Mouse (Mus musculus): ENCODE measurements around the gene Lsamp. TPM values are rescaled to one million over a fixed set of nuclear protein-coding genes. Genes with fewer than 3 reads are reported as not detected.
"Not testable (repeated sequence)": the region's sequence is repeated elsewhere in the genome, so short reads cannot be mapped to it uniquely, and the experiment has no call there.

Lsamp gene
- polyA plus RNA-seq, 1 experiment from 2014 or later = 31.1 TPM

GRCm38 (mm10) chr16:40555608-40556007 is 571.4 kb downstream of the Lsamp start:
- ATAC-seq (ENCODE audit: low FRiP score) = no peak
- H3K9ac ChIP-seq = no peak overlapping the region
- H3K4me1 ChIP-seq = no peaks in the 10 kb centered on the region
- no peaks in the 10 kb centered on the region for H3K9me3 ChIP-seq (replicated peaks)
- H3K4me2 ChIP-seq (replicated peaks) = no peak overlapping the region
- H3K27ac ChIP-seq = no peak overlapping the region
- H3K4me3 ChIP-seq = no peak overlapping the region
- H3K27me3 ChIP-seq = no peaks in the 10 kb centered on the region
- no peaks in the 10 kb centered on the region for H3K36me3 ChIP-seq
- 78% methylated on average over 1 of the region's 1 CpGs for WGBS

- WGBS = 82% methylated on average over 5 of the region's 5 CpGs
- Histone ChIP-seq H3K4me2 (replicated peaks) (no peak overlapping the region), H3K9ac (no peak overlapping the region), H3K4me3 (no peak overlapping the region), H3K4me1 (no peaks in the 10 kb centered on the region), H3K27me3 (no peaks in the 10 kb centered on the region), H3K9me3 (replicated peaks) (no peaks in the 10 kb centered on the region), H3K27ac (no peak overlapping the region), H3K36me3 (no peaks in the 10 kb centered on the region)
- no peak; the same call in 1 of the 2 replicates for ATAC-seq (ENCODE audit: low FRiP score)
Observed at GRCm38 (mm10) chr16:40557680-40558249, 573.6 kb downstream of the Lsamp start.

GRCm38 (mm10) chr16:40567431-40567941 is 583.3 kb downstream of the Lsamp start:
- H3K27ac ChIP-seq = no peak overlapping the region
- H3K9me3 ChIP-seq (replicated peaks) = no peaks in the 10 kb centered on the region
- ATAC-seq (ENCODE audit: low FRiP score) = peak; percentile 60; the same call in 1 of the 2 replicates
- H3K4me1 ChIP-seq = 0 out of 2 replicates have a peak, but pooled peaks cover 2% of the 10 kb centered on the region
- H3K4me2 ChIP-seq (replicated peaks) = no peak overlapping the region
- H3K4me3 ChIP-seq = no peak overlapping the region
- H3K27me3 ChIP-seq = no peaks in the 10 kb centered on the region
- no peaks in the 10 kb centered on the region for H3K36me3 ChIP-seq
- no peak overlapping the region for H3K9ac ChIP-seq
- 69% methylated on average over 9 of the region's 9 CpGs for WGBS

- 0 out of 2 replicates have a peak, but pooled peaks cover 2% of the 10 kb centered on the region for H3K4me1 ChIP-seq
- no peak for ATAC-seq (ENCODE audit: low FRiP score)
- H3K4me2 ChIP-seq (replicated peaks) = no peak overlapping the region
- WGBS = 87% methylated on average over 12 of the region's 12 CpGs
- H3K4me3 ChIP-seq = no peak overlapping the region
- no peak overlapping the region for H3K9ac ChIP-seq
- H3K27me3 ChIP-seq = no peaks in the 10 kb centered on the region
- H3K9me3 ChIP-seq (replicated peaks) = no peaks in the 10 kb centered on the region
- H3K27ac ChIP-seq = no peak overlapping the region
- H3K36me3 ChIP-seq = no peaks in the 10 kb centered on the region
Observed at GRCm38 (mm10) chr16:40572085-40572745, 588.1 kb downstream of the Lsamp start.

- Histone ChIP-seq H3K36me3 (no peaks in the 10 kb centered on the region), H3K4me2 (replicated peaks) (no peak overlapping the region), H3K27ac (no peak overlapping the region), H3K9me3 (replicated peaks) (no peaks in the 10 kb centered on the region), H3K4me1 (no peaks in the 10 kb centered on the region), H3K27me3 (no peaks in the 10 kb centered on the region), H3K9ac (no peak overlapping the region), H3K4me3 (no peak overlapping the region)
- 70% methylated on average over 3 of the region's 3 CpGs for WGBS
- no peak for ATAC-seq (ENCODE audit: low FRiP score)
Observed at GRCm38 (mm10) chr16:40582076-40582475, 597.9 kb downstream of the Lsamp start.

GRCm38 (mm10) chr16:40593161-40593560 is 609.0 kb downstream of the Lsamp start:
- no peaks in the 10 kb centered on the region for H3K36me3 ChIP-seq
- 78% methylated on average over 6 of the region's 6 CpGs for WGBS

GRCm38 (mm10) chr16:40601431-40602387 is 617.5 kb downstream of the Lsamp start:
- no peak overlapping the region for H3K9ac ChIP-seq
- H3K27me3 ChIP-seq = no peaks in the 10 kb centered on the region
- WGBS = 41% methylated on average over 4 of the region's 4 CpGs
- H3K27ac ChIP-seq = no peak overlapping the region
- peaks cover 8% of the 10 kb centered on the region for H3K4me1 ChIP-seq
- ATAC-seq (ENCODE audit: low FRiP score) = peak; percentile 35; the same call in 1 of the 2 replicates
- H3K4me2 ChIP-seq (replicated peaks) = no peak overlapping the region
- H3K4me3 ChIP-seq = no peak overlapping the region
- H3K36me3 ChIP-seq = no peaks in the 10 kb centered on the region
- no peaks in the 10 kb centered on the region for H3K9me3 ChIP-seq (replicated peaks)

More at GRCm38 (mm10) chr16:40593161-40593560, 609.0 kb downstream of the Lsamp start:
- Histone ChIP-seq H3K4me2 (replicated peaks) (no peak overlapping the region), H3K4me3 (no peak overlapping the region), H3K4me1 (peaks cover 3% of the 10 kb centered on the region; the same call in 1 of the 2 replicates), H3K27me3 (no peaks in the 10 kb centered on the region), H3K9ac (no peak overlapping the region), H3K9me3 (replicated peaks) (no peaks in the 10 kb centered on the region), H3K27ac (no peak overlapping the region)
- no peak for ATAC-seq (ENCODE audit: low FRiP score)

- Histone ChIP-seq H3K9me3 (replicated peaks) (no peaks in the 10 kb centered on the region), H3K27me3 (no peaks in the 10 kb centered on the region), H3K27ac (no peak overlapping the region), H3K4me1 (no peaks in the 10 kb centered on the region), H3K36me3 (no peaks in the 10 kb centered on the region), H3K4me3 (no peak overlapping the region), H3K4me2 (replicated peaks) (no peak overlapping the region), H3K9ac (no peak overlapping the region)
- ATAC-seq (ENCODE audit: low FRiP score) = no peak
- 89% methylated on average over 3 of the region's 3 CpGs for WGBS
Observed at GRCm38 (mm10) chr16:40607509-40607908, 623.3 kb downstream of the Lsamp start.

- H3K9ac ChIP-seq; H3K4me3 ChIP-seq; H3K4me1 ChIP-seq; H3K27ac ChIP-seq; H3K27me3 ChIP-seq; ATAC-seq (ENCODE audit: low FRiP score); H3K9me3 ChIP-seq (replicated peaks); H3K4me2 ChIP-seq (replicated peaks); H3K36me3 ChIP-seq: not testable (repeated sequence)
- WGBS = 6% methylated on average over 1 of the region's 1 CpGs
Observed at GRCm38 (mm10) chr16:40616697-40617096, 632.5 kb downstream of the Lsamp start.

GRCm38 (mm10) chr16:40621086-40621485 is 636.9 kb downstream of the Lsamp start:
- not testable (repeated sequence) for H3K4me3 ChIP-seq; H3K4me2 ChIP-seq (replicated peaks); H3K9ac ChIP-seq; H3K4me1 ChIP-seq; H3K27me3 ChIP-seq; ATAC-seq (ENCODE audit: low FRiP score); H3K27ac ChIP-seq; H3K36me3 ChIP-seq; H3K9me3 ChIP-seq (replicated peaks)
- WGBS = 72% methylated on average over 7 of the region's 7 CpGs

GRCm38 (mm10) chr16:40627159-40627558 is 643.0 kb downstream of the Lsamp start:
- Histone ChIP-seq H3K27ac (no peak overlapping the region), H3K9me3 (replicated peaks) (no peaks in the 10 kb centered on the region), H3K4me2 (replicated peaks) (no peak overlapping the region), H3K27me3 (no peaks in the 10 kb centered on the region), H3K4me3 (no peak overlapping the region), H3K9ac (no peak overlapping the region), H3K4me1 (no peaks in the 10 kb centered on the region), H3K36me3 (no peaks in the 10 kb centered on the region)
- 79% methylated on average over 5 of the region's 5 CpGs for WGBS
- no peak for ATAC-seq (ENCODE audit: low FRiP score)
